Mouse (Mus musculus): ENCODE measurements around the gene Gm2115. TPM values are rescaled to one million over a fixed set of nuclear protein-coding genes. Genes with fewer than 3 reads are reported as not detected.

The Gm2115 gene
- total and polyA plus RNA-seq, 3 experiments: 14.8 to 57.7 (median 31.0) TPM

Other genes with a start within 250 kb of the Gm2115 start
- 10 to 100 TPM; 27.2 to 40.0 TPM for gene Arnt2, start 118.8 kb upstream of the Gm2115 start, total RNA-seq (2021)
- gene Arnt2, start 118.8 kb upstream of the Gm2115 start, polyA plus RNA-seq (2012; rRNA removed): 18.5 and 20.2 TPM in 2 replicates
- gene Fah, start 77.8 kb downstream of the Gm2115 start, total RNA-seq (2021): 100 to 1,000 TPM in 1 of 2 experiments, 10 to 100 TPM in 1; 48.4 to 106 TPM
- 73.8 and 74.4 TPM in 2 replicates for gene Fah, start 77.8 kb downstream of the Gm2115 start, polyA plus RNA-seq (2012; rRNA removed)
- gene Zfand6, start 161.0 kb downstream of the Gm2115 start, total RNA-seq (2021): 100 to 1,000 TPM; 125 to 137 TPM
- gene Zfand6, start 161.0 kb downstream of the Gm2115 start, polyA plus RNA-seq (2012; rRNA removed): 34.8 and 35.8 TPM in 2 replicates